Mouse (Mus musculus) c-Kit-positive CD71-positive TER-119-negative erythroid progenitor cells, embryonic 14.5 days (primary cell): ENCODE data around the gene Pth2.
"Not testable (repeated sequence)": the region's sequence is repeated elsewhere in the genome, so short reads cannot be mapped to it uniquely, and the experiment has no call there.

Experiments used
- DNase-seq: peaks from one replicate; pipeline ENCODE4 v3.0.0-alpha.2; 2013; ENCODE audit warnings: low read depth

The Pth2 gene

DNA sequence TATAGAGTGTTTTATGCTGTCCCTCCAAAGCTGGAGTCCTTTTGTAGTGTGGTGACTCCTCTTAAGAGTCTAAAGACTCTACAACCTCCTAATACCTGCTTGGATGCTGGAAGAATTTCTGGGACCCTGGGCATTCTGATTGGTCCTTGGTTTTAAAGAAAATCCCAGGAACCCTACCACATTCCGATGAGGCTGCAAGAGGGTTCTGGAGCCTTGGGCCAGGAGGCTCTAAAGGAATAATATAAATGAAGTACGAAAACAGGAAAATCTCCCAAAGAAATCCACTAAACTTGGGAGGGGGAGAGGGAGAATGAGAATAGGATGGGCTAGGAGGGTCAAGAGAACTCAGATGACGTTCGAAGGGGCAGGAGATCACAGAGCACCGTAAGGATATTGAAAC is 27.2 kb upstream of the Pth2 start:
- no peak for DNase-seq

DNA sequence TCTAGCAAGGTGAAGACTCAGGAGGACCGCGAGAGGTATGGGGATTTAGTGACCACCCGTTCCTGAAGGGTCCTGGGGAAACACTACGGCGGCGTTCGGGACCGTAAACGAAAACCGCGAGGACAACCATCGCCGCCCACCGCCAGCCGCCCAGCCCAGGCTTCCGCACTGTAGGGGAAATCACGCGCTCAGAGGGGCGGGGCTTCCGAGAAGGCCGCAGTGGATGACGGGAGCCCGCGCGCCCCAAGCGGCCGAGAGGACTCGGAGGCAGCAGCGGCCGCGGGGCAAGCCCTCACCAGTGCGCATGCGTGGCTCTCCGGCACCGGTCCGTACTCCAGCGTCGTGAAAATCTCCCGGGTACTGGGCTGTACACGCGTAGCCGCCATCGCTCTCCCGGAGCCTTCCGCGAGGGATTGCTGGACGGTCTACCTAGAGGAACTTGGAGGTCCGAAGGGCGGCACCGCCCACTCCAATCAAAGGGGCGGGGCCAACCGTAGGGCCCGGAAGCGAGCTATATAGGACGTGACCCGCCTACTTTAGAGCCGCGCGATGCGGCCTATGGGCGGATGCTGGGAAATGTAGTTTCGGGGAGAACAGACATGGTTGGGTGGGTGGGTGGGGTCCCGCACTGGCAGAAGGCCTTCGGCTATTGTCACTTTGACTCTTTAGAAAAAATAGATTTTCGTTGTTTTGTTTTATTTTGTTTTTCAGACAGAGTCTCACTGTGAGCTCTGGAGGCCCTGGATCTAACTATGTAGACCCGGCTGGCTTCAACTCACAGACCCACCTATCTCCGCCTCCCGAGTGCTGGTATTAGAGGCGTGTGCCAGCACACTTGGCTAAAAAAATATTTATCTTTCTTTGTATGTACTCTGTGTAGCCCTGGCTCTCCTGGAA is 26.5 kb upstream of the Pth2 start, which contains the start of the genes Pih1d1 and Aldh16a1:
TSS of gene Pih1d1 (plus strand) at position 208 of the 897 bp plus-strand sequence.
TSS of gene Aldh16a1 (minus strand) at position 489 of the 897 bp plus-strand sequence.
- peak; percentile 89 for DNase-seq

DNA sequence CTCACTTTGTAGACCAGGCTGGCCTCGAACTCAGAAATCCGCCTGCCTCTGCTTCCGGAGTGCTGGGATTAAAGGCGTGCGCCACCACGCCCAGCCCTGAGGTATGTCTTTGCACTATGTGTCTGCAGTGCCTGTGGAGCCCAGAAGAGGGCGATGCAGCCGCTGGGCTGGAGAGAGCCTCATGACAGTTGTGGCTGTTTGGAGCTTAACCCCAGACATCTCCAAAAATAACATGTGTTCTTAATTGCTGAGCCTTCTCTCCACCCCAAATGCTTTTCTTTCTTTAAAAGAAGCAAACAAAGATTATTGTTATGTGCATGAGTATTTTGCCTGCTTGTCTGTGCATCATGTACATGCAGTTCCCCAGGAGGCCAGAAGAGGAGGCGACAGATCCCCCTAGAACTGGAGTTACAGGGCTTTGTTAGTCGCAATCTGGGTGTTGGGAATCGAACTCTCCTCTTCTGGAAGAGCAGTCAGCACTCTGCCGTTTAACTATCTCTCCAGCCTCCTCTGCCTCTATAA is 25.7 kb upstream of the Pth2 start:
- peak; percentile 58 for DNase-seq

DNA sequence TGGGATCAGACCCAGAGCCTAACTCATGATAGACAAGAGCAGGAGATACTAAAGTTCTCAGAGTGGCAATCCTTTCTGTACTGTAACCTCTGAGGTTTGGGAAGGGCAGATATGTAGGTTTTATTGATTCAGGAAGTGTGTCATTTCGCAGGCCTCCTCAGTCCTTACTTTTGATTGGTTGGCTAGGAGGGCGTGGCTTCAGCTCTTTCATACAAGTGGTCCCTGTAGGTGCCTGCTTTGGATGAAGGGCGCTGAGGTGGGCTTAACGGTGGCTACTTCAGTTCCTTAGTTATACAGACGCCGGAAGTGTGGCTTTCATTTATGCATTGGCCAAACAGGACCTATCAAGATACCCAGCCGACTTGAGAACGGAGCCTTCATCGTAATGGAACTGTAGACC is 25.2 kb upstream of the Pth2 start:
- DNase-seq = no peak

DNA sequence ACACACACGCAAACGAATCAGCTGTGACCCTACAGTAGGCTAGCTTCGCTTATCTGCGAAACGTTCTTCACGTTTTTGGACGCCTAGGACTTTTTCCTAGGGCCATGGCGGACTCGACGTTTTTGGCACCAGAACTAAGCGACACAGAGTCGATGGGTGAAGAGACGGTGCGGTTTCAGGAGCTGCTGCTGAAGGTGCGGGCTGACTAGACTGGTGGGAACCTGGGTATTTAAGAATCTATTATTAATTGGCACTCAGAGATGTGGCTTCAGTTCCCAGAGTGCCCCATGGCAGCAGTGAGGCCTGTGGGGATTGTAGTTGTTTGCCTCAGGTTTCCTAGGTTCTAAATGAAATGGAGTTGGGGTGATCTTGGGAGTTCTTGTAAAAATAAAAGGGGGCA is 24.6 kb upstream of the Pth2 start:
- no peak for DNase-seq

DNA sequence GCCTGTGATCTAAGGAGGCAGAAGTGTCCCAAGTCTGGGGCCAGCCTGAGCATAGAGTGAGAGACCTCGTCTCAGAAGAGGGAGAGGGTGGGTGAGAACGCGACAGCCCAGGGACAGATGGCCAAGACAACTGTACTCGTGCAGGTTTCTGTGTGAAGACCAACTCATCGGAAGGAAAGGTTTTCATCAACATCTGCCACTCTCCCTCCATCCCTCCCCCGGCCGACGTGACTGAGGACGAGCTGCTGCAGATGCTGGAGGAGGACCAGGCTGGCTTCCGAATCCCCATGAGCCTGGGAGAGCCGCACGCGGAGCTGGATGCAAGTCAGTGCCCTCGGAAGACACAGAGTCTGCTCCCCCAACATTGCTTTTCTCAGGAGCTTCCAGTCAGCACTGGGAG is 23.3 kb upstream of the Pth2 start:
- no peak for DNase-seq

- no peak for DNase-seq
Observed at GRCm38 (mm10) chr7:45158991-45159390, 21.8 kb upstream of the Pth2 start.

- no peak for DNase-seq
Observed at GRCm38 (mm10) chr7:45160316-45160800, 20.4 kb upstream of the Pth2 start.

GRCm38 (mm10) chr7:45160866-45161265 is 19.9 kb upstream of the Pth2 start:
- DNase-seq = no peak

DNA sequence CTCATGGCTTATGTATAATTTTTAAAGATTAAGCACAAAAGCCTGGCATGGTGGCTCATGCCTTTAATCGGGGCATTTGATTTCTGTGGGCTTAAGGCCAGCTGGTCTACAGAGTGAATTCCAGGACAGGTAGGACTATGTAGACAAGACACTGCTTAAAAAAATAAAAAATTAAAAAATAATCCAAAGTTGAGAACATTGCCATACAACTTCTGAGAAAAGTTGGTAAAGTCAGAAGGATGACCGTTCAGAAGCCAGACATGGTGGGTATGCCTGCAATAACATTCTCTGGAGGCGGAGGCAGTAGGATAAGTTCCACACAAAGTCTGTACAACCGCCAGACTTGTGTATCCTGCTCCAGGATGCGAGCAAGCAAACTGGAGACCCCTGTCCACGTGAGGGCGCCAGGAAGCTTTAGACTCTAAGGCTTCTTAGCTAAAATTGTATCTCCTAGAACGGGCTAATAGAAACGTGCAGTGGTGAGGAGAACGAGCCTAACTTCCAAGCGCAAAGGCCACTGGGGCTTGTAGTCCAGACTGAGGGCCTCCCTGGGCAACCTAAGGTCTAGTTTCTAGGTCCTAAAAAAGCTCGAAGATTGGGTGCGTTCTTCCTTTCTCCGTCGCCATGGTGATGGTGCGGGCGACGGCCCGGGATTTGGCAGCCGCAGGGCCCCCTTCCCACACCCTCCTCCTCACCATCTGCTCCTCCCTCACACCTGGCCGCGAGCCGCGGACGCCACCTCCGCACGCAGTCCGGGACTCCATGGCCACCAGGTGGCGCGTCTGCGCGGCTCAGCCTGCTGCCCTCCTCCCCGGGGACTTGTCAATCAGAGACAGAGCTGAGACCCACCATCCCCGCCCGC is 19.0 kb upstream of the Pth2 start:
- DNase-seq = peak; percentile 70

DNA sequence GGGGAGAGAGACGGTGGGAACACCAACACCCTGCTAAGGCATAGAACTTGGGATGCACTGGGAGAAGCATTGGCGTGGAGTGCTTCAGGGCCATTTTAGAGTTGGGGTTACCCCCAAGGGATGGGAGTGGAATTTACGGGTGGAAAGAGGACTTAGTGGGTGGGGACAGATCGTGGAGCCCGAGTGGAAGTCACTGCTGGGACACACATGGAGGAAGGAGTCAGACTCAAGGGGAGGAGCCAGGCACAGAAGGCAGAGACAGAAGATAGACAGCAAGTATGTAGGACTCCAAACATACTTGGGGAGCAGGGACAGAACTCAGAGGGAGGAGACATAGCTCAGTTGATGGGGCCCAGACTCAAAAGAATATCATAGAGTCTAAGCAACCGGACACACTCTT is 18.2 kb upstream of the Pth2 start:
- DNase-seq = no peak

DNA sequence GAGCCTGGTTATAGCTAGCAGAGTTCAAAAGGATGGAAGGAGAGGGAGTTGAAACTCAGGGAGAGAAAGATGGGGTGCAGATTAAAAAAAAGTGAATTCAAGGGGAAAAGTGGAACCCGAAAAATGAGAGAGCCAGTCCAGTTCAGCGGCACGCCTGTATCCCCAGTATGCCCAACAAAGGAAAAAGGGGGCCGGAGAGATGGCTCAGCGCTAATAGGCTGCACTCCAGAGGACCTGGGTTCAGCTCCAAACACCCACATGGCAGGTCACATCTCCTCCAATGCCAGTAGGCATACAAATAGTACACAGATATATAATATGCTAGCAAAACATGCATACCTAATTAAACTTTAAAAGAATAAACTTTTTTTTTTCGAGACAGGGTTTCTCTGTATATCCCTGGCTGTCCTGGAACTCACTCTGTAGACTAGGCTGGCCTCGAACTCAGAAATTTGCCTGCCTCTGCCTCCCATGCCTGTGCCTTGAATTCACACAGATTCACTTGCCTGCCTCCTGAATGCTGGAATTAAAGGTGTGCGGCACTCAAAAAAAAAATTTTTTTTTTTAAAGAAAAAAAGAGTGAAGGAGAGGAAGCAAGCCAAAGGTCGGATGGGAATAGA is 17.7 kb upstream of the Pth2 start:
- no peak for DNase-seq

DNA sequence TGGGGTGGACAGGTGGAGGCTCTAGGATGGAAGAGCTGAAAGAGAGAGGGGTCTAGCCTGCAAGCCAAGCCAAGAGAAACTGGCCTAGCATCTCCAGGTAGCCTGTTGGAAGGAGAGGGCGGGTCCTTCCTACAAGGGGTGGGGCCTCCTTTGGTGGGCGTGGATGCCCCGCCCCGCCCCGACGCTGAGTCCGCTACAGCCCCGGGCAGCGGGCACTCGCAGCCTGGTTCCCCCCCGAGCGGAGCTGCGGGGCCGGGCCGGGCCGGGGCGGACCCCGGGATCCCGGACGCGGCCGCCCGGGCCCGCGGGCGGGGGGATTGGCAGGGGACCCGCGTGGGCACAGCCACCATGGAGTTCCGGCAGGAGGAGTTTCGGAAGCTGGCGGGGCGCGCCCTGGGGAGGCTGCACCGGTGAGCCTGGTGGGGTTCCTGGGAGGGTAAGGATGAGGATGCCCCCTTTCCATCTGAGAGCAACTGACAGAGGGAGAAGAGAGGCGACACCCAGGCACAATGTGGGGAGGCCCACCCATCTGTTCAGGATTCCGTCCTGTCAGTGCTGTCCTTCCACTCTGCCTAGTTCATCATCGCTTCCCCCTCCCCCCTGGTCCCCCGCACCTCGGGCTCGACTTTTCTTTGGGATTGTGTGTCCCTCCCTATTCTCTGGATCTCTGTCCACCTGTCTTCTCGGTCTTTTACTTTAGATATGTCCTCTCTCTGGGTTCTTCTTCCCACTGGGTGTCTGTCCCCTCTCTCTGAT is 16.9 kb upstream of the Pth2 start, which contains the start of gene Slc17a7:
TSS of gene Slc17a7 (plus strand) at position 215 of the 756 bp plus-strand sequence.
- DNase-seq = no peak

DNA sequence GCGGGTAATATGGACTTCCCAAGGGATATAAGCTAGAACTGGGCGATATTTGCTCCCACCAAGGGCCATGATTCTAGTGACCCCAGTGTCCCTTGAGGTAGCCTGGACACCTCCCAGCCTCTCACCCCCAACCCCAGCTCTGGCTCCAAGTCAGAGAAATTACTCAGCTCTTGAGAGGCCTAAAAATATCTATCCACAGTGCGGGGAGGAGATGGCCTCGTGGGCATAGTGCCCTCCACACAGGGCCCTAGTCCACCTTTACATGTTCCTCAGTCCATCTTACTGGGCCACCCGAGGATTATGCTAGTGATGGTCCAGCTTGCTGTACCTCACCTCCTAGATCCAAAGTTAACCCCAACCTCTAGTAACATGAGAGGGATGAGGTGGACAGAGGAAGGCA is 16.0 kb upstream of the Pth2 start:
- no peak for DNase-seq

DNA sequence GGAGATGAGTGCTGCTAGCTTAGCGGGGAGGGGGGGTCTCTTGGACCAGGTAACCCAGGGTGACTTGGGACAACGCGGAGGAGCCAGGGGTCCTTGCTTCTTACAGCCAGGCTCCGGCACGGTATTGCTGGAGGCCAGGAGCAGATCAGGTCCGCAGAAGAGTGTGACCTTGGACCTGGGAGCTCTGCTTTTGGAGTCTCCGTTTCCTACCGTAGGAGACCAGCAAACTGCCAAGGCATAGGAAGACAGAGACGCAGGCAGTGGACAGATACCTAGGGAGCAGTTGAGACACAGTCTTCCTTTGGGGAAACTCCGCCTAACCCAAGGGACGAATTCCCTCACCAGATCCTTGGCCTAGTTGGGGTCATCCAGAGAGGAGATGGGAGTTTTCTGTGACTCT is 15.1 kb upstream of the Pth2 start:
- DNase-seq = no peak

DNA sequence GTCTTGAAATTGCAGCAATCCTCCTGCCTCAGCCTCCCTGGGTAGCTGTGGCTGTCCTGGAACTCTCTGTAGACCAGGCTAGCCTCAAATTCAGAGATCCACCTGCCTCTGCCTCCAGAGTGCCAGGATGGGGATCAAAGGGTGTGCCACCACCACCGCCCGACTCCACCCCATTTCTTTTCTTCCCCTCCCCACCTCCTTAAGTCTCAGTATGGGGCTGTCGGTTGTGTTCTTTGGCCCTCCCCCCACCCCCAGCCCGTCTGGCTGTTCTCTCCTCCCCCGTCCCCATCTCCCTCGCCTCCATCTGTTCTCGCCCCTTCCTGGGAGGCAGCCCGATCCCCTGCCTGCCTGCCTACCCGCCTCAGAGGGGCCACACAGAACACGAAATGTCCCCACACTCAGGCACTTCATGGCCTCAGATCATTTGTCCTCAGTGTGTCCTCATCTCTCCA is 13.8 kb upstream of the Pth2 start:
- no peak for DNase-seq

DNA sequence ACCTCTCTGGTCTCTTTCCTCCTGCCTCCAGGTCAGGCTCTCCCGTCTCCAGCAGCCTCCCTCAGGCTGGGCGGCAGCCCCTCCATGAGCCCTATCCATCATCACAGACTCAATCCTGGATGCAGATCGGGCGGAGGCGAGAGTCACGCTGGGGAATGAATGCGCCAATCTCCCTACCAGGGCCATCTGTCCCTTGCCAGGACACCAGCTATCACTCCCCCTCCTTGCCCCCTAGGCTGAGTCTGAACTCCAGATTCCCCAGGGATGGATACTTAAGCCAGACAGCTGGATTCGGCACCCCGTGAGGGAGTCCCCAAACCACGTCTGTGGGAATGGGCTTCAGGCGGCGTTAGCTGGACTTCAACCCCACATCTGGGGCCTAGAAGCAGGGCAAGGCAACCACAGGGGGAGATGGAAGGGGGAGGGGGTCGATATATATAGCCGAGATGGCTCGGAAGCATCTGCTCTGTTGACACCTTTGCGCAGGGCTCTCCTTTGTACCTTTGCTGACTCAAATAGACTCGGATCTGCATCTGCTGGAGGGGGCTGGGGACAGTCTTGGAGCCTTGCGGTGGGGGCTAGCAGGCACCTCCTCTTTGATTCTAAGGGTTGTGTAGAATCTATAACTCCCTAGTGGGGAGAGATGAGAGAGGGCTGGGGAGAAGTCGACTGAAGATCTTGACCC is 12.9 kb upstream of the Pth2 start:
- no peak for DNase-seq

DNA sequence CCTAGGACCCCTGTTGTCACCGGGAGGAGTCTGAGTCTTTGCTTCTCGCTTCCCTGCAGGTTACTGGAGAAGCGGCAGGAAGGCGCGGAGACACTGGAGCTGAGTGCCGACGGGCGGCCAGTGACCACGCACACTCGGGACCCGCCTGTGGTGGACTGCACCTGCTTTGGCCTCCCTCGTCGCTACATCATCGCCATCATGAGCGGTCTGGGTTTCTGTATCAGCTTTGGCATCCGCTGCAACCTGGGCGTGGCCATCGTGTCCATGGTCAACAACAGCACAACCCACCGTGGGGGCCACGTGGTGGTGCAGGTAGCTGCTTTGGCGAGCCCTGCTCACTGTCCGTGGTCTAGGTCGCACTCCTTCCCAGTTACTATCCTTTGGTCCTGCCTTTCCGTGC is 12.1 kb upstream of the Pth2 start:
- no peak for DNase-seq

DNA sequence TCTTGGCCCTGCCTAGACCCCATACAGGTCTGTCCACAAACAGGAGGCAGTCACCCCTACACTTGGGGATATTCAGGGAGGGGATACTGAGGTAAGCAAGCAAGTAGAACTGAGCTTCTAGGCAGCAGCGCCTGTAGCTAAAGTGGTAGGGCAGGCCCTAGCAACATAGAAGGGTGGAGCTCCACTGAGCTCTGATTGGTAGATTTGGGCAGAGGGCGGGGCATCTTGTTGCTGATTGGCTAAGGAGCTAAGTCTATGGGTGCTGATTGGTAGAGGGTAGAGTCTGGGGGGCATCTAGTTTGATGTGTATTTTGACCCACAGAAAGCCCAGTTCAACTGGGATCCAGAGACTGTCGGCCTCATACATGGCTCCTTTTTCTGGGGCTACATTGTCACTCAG is 11.3 kb upstream of the Pth2 start:
- DNase-seq = no peak

- no peak for DNase-seq
Observed at GRCm38 (mm10) chr7:45172974-45173373, 7.8 kb upstream of the Pth2 start.

GRCm38 (mm10) chr7:45173772-45174171 is 7.0 kb upstream of the Pth2 start:
- not testable (repeated sequence) for DNase-seq
